Mouse (Mus musculus): Measurements from ENCODE around the gene Cfap69.

- TF ChIP-seq CTCF (IDR thresholded peaks at IDR 0.05; ENCODE audit: control insufficient read depth, insufficient read depth, insufficient read length) (no peak), MAX (IDR thresholded peaks at IDR 0.05) (peak; percentile 50), FOSL1 (IDR thresholded peaks at IDR 0.05; ENCODE audit: insufficient read depth, low read length, poor library complexity, severe bottlenecking) (peak; percentile 42), MYOG (IDR thresholded peaks at IDR 0.05; ENCODE audit: control insufficient read depth, extremely low read depth, insufficient read length) (no peak)
Observed at GRCm38 (mm10) chr5:5688945-5689540, 25.0 kb upstream of the Cfap69 start.
